Mouse (Mus musculus): Measurements from ENCODE around the gene Cops7a. TPM values are rescaled to one million over a fixed set of nuclear protein-coding genes. Genes with fewer than 3 reads are reported as not detected.

The Cops7a gene
- polyA plus RNA-seq, 1 experiment from 2014 or later = 96.4 TPM

DNA sequence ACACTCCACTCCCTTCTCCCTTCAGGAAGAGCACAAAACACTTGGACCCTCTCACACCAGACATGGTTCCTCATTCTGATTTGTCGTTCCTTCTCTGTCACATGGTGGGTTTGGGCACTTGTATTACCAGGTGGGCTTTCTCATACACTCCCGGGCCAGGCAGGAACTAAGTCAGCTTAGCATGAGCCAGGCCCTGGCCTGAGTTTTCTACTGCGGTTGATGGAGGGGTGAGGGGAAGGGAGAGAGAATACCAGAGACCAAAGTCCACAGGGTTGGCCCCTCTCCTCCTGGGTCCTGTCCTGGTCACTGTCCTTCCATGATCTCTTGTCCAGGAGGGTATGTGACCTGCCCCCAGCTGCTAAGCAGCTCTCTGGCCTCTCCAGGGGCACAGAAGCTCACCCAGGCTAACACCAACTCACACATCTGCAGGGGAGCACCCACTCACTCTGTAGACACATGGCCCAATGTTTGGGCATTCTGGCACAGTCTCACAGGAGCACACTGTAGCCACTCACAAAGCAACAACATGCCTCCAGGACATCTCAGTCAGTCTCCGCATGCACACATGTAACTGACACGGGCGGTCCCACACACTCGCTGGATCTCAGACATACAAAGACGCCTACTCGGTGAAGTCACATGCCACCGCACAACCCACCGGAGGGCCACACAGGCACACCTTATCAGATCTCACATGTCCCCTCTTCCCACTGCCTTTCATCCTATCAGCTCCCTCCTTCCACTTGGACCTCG lies 49.2 kb downstream of the Cops7a start:
- H3K27me3 ChIP-seq = no peaks in the 10 kb centered on the region
- H3K9me3 ChIP-seq = no peaks in the 10 kb centered on the region
- H3K36me3 ChIP-seq = peaks cover 26% of the 10 kb centered on the region
- peak overlapping the region; percentile 100 for H3K9ac ChIP-seq
- 4% methylated on average over 12 of the region's 12 CpGs for WGBS
- H3K27ac ChIP-seq (replicated peaks) = peak overlapping the region; percentile 100
- H3K4me2 ChIP-seq = peak overlapping the region; percentile 98
- peaks cover 65% of the 10 kb centered on the region for H3K4me1 ChIP-seq (replicated peaks)
- 0 out of 2 replicates have a peak, but pooled peaks have one; percentile 0 for ATAC-seq (ENCODE audit: low read depth)
- peak overlapping the region; percentile 81 for H3K4me3 ChIP-seq

DNA sequence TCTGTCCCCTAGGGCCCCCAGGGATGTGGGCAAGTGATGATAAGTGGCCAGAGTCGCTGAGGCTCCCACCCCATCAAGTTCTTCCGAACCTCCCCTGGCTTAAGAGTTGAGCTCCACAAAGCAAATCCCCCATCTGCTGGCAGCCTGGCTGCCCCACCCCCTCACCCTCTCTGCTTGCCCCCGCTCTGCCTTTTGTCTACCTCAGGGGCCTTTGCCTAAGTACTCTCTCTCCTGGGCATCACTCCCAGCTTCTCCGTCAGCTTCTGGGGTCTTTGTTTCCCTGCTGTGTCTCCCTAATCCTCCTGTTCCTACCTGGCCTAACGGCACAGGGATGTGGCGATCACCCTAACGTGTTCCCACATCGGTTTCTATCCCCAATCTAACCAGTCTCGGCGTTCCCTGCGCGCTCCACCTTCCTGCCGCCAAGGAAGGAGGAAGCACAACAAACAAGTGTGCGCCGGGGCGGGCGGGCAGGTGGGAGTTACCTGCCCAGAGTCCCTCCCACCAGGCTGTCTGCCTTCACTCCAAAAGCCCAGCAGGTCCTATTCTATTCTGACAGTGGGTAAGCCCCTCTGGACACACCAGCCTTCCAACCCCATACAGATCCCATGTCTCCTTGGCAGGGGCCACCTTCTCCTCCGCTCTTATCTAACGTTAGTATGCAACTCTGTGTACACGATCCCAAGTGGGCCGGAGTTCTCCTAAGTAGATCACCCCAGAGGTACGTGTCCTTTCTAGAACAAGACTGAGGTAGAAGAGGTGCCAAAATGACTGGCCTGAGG lies 50.0 kb downstream of the Cops7a start:
- peak overlapping the region; percentile 100 for H3K9ac ChIP-seq
- peak overlapping the region; percentile 81 for H3K4me3 ChIP-seq
- H3K27ac ChIP-seq (replicated peaks) = peak overlapping the region; percentile 100
- no peaks in the 10 kb centered on the region for H3K9me3 ChIP-seq
- ATAC-seq (ENCODE audit: low read depth) = no peak
- H3K4me1 ChIP-seq (replicated peaks) = peaks cover 65% of the 10 kb centered on the region
- H3K27me3 ChIP-seq = no peaks in the 10 kb centered on the region
- peak overlapping the region; percentile 98 for H3K4me2 ChIP-seq
- H3K36me3 ChIP-seq = peaks cover 26% of the 10 kb centered on the region
- 10% methylated on average over 22 of the region's 22 CpGs for WGBS

DNA sequence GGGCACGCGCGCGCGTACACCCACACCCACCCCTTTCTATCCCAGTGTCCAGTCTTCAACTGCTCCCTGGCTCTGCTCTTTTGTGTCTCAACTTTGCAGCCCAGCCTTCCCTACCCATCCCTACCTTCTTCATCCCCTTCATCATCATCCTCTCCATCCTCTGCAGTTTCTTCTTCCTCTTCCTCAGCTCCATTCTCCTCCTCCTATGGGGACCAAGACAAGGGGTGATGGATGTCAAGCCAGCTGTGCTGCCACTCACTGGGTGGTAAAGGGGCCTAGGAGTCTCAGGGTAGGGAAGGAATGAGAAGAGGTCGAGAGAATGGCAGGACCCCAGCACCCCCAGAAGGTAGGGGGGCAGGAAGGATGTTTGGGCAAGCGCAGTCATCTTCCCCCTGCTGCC lies 50.8 kb downstream of the Cops7a start:
- Histone ChIP-seq H3K4me1 (replicated peaks) (peaks cover 67% of the 10 kb centered on the region), H3K4me3 (peak overlapping the region; percentile 81), H3K36me3 (peaks cover 26% of the 10 kb centered on the region), H3K27ac (replicated peaks) (peak overlapping the region; percentile 100), H3K9me3 (no peaks in the 10 kb centered on the region), H3K4me2 (peak overlapping the region; percentile 98), H3K27me3 (no peaks in the 10 kb centered on the region), H3K9ac (peak overlapping the region; percentile 100)
- 81% methylated on average over 7 of the region's 7 CpGs for WGBS
- no peak for ATAC-seq (ENCODE audit: low read depth)

DNA sequence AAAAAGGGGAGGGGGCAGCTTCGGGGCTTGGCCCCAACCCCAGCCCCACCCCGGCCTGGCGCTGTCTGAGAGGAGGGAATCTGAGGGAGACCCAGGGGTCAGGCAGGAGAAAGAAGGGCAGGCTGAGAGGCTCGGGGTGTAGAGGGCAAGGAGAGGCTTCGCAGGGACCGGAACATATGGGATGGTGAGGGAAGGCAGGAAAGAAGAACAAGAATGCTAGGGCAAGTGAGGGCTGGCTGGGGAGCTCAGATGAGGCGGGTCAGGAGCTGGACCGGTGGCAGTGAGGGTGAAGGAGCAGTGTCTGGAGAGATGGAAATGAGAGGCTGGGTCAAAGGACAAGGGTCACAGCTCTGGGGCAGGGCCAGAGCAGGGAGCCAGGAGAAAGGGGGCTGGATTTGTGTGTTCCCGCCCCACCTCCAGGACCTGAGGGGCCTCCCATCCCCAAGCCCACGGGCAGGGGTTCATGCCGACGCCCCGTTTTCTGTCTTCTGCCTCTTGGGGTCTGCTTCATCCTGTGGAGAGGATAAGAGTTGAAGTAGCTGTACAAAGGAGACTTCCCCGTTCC lies 51.5 kb downstream of the Cops7a start:
- Histone ChIP-seq H3K36me3 (peaks cover 26% of the 10 kb centered on the region), H3K4me1 (replicated peaks) (peaks cover 63% of the 10 kb centered on the region), H3K4me2 (peak overlapping the region; percentile 98; the same call in 1 of the 2 replicates), H3K27ac (replicated peaks) (peak overlapping the region; percentile 100), H3K4me3 (peak overlapping the region; percentile 81; the same call in 1 of the 2 replicates), H3K9ac (peak overlapping the region; percentile 100; the same call in 1 of the 2 replicates), H3K9me3 (no peaks in the 10 kb centered on the region), H3K27me3 (no peaks in the 10 kb centered on the region)
- no peak for ATAC-seq (ENCODE audit: low read depth)
- 63% methylated on average over 14 of the region's 14 CpGs for WGBS

DNA sequence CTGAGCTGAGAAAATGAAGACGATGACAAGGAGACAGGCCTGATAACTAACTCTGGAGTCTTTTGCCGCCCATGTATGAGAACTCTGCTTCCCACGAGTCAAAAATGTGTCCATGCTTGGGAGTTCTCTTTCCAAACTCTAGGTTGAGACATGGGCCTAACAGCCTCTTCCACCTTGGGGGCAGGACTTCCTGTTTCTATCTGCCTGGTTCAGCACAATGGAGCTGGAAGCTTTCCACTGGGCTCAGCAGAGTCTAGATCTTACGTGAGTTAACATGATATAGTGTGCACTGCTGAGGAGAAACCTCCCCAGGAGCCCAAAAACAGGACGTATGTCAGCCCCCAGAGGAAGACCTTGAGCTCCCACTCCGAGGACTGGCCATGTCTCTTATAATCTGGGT lies 52.1 kb downstream of the Cops7a start:
- Histone ChIP-seq H3K4me1 (replicated peaks) (peaks cover 57% of the 10 kb centered on the region), H3K9ac (peak overlapping the region; percentile 26; the same call in 1 of the 2 replicates), H3K27me3 (no peaks in the 10 kb centered on the region), H3K9me3 (no peaks in the 10 kb centered on the region), H3K36me3 (peaks cover 32% of the 10 kb centered on the region), H3K4me2 (no peak overlapping the region), H3K27ac (replicated peaks) (peak overlapping the region; percentile 100), H3K4me3 (no peak overlapping the region)
- no peak for ATAC-seq (ENCODE audit: low read depth)
- WGBS = 67% methylated on average over 6 of the region's 6 CpGs

DNA sequence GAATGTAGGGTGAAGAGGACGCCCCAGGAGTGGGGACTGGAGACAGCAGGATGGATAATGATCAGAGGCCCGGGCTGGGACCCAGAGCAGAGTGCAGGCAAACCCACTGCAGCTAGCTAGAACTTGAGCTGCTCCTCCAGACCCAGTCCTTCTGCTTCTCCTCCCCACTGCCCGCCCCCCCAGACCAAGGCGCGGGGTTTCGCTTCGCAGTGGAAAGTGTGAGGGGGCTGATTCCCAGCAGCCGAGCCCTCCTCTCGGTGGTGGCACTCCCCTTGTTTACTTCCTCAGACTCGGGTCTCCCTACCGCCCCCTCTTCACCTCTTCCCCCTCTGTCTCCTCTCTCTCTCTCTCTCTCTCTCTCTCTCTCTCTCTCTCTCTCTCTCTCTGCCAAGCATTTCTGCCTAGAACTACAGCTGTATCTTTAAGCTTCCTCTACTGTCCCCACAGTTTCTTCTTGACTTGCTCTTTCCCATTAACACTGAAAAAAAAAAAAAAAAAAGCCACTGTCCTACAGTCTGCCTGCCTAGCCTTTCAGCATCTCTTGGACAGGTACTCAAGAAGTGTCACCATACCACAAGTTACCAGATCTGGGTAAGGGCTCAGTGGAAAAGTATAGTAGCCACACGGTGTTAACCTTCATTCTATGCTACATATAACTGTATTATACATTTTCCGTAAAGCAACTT lies 53.7 kb downstream of the Cops7a start, which contains the start of gene Lag3:
TSS of gene Lag3 (minus strand) at position 173 of the 686 bp plus-strand sequence.
- 25% methylated on average over 12 of the region's 13 CpGs for WGBS
- Histone ChIP-seq H3K27me3 (no peaks in the 10 kb centered on the region), H3K9me3 (no peaks in the 10 kb centered on the region), H3K4me1 (replicated peaks) (peaks cover 55% of the 10 kb centered on the region), H3K27ac (replicated peaks) (peak within 1 kb of the TSS; percentile 18; the same call in 1 of the 2 replicates), H3K36me3 (peaks cover 35% of the 10 kb centered on the region), H3K4me2 (0 out of 2 replicates have a peak within 1 kb of the TSS, but pooled peaks have one; percentile 7), H3K4me3 (no peak within 1 kb of the TSS), H3K9ac (peak within 1 kb of the TSS; percentile 67; the same call in 1 of the 2 replicates)
- ATAC-seq (ENCODE audit: low read depth) = no peak

DNA sequence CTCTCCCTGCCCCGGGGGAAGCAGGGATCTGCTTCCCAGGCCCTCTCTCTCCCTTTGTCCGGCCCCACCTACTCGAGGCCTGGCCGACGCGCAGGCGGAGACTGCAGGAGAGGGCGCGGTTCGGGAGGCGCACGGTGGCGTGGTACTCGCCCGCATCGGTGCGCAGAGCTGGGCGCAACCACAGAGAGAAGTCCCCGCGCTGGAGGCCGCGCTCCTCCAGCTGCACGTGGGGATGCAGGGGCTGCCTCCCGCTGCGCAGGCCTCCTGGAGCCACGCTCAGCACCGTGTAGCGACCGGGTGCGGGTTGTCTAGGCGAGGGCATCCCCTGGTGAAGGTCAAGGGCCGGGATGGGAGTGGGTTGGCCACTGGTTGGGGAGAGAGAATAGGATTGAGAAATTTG lies 55.3 kb downstream of the Cops7a start:
- Histone ChIP-seq H3K27me3 (no peaks in the 10 kb centered on the region), H3K4me1 (replicated peaks) (peaks cover 50% of the 10 kb centered on the region), H3K4me2 (peak overlapping the region; percentile 48), H3K9ac (peak overlapping the region; percentile 67), H3K9me3 (no peaks in the 10 kb centered on the region), H3K4me3 (0 out of 2 replicates have a peak overlapping the region, but pooled peaks have one; percentile 5), H3K27ac (replicated peaks) (peak overlapping the region; percentile 33; the same call in 1 of the 2 replicates), H3K36me3 (peaks cover 35% of the 10 kb centered on the region)
- ATAC-seq (ENCODE audit: low read depth) = peak; percentile 7; the same call in 1 of the 2 replicates
- WGBS = 5% methylated on average over 32 of the region's 32 CpGs

Other genes starting within 250 kb of the Cops7a start
- gene Ptpn6, start 226.8 kb downstream of the Cops7a start, polyA plus RNA-seq (2015; fragmentation: Nextera tagmentation; extraction: Ambion mirVana) = 6.0 and 7.9 TPM in 2 replicates
- gene Grcc10, start 224.2 kb downstream of the Cops7a start, polyA plus RNA-seq (2015; fragmentation: Nextera tagmentation; extraction: Ambion mirVana) = 687 and 693 TPM in 2 replicates
- not detected in 2 replicates for gene Gm45234, start 209.5 kb downstream of the Cops7a start, polyA plus RNA-seq (2015; fragmentation: Nextera tagmentation; extraction: Ambion mirVana)
- gene Atn1, start 209.0 kb downstream of the Cops7a start, polyA plus RNA-seq (2015; fragmentation: Nextera tagmentation; extraction: Ambion mirVana) = 21.0 and 23.1 TPM in 2 replicates
- gene Eno2, start 195.9 kb downstream of the Cops7a start, polyA plus RNA-seq (2015; fragmentation: Nextera tagmentation; extraction: Ambion mirVana) = 67.2 and 69.8 TPM in 2 replicates
- 0.57 and 2.1 TPM in 2 replicates for gene Lrrc23, start 185.8 kb downstream of the Cops7a start, polyA plus RNA-seq (2015; fragmentation: Nextera tagmentation; extraction: Ambion mirVana)
- 4.7 and 8.5 TPM in 2 replicates for gene Spsb2, start 156.9 kb downstream of the Cops7a start, polyA plus RNA-seq (2015; fragmentation: Nextera tagmentation; extraction: Ambion mirVana)
- 385 and 391 TPM in 2 replicates for gene Tpi1, start 151.2 kb downstream of the Cops7a start, polyA plus RNA-seq (2015; fragmentation: Nextera tagmentation; extraction: Ambion mirVana)
- 176 and 178 TPM in 2 replicates for gene Usp5, start 136.1 kb downstream of the Cops7a start, polyA plus RNA-seq (2015; fragmentation: Nextera tagmentation; extraction: Ambion mirVana)
- 26.6 and 33.2 TPM in 2 replicates for gene Cdca3, start 136.0 kb downstream of the Cops7a start, polyA plus RNA-seq (2015; fragmentation: Nextera tagmentation; extraction: Ambion mirVana)
- gene Gnb3, start 125.3 kb downstream of the Cops7a start, polyA plus RNA-seq (2015; fragmentation: Nextera tagmentation; extraction: Ambion mirVana) = 0.44 and 0.93 TPM in 2 replicates
- 20.5 and 20.6 TPM in 2 replicates for gene P3h3, start 107.8 kb downstream of the Cops7a start, polyA plus RNA-seq (2015; fragmentation: Nextera tagmentation; extraction: Ambion mirVana)
- 21.2 and 22.4 TPM in 2 replicates for gene Gpr162, start 101.6 kb downstream of the Cops7a start, polyA plus RNA-seq (2015; fragmentation: Nextera tagmentation; extraction: Ambion mirVana)
- 0.21 TPM in 1 of 2 replicates, not detected in the other for gene Cd4, start 77.3 kb downstream of the Cops7a start, polyA plus RNA-seq (2015; fragmentation: Nextera tagmentation; extraction: Ambion mirVana)
- 2.2 and 3.2 TPM in 2 replicates for gene Lag3, start 53.8 kb downstream of the Cops7a start, polyA plus RNA-seq (2015; fragmentation: Nextera tagmentation; extraction: Ambion mirVana)
- 797 TPM in 2 replicates for gene Ptms, start 45.4 kb downstream of the Cops7a start, polyA plus RNA-seq (2015; fragmentation: Nextera tagmentation; extraction: Ambion mirVana)
- 535 and 552 TPM in 2 replicates for gene Mlf2, start 34.2 kb downstream of the Cops7a start, polyA plus RNA-seq (2015; fragmentation: Nextera tagmentation; extraction: Ambion mirVana)
- gene Pianp, start 31.2 kb upstream of the Cops7a start, polyA plus RNA-seq (2015; fragmentation: Nextera tagmentation; extraction: Ambion mirVana) = 28.4 and 28.9 TPM in 2 replicates
- gene Zfp384, start 43.6 kb upstream of the Cops7a start, polyA plus RNA-seq (2015; fragmentation: Nextera tagmentation; extraction: Ambion mirVana) = 20.0 and 23.2 TPM in 2 replicates
- 147 and 148 TPM in 2 replicates for gene Ing4, start 74.2 kb upstream of the Cops7a start, polyA plus RNA-seq (2015; fragmentation: Nextera tagmentation; extraction: Ambion mirVana)
- gene Acrbp, start 84.2 kb upstream of the Cops7a start, polyA plus RNA-seq (2015; fragmentation: Nextera tagmentation; extraction: Ambion mirVana) = 19.0 and 21.0 TPM in 2 replicates
- gene Lpar5, start 102.4 kb upstream of the Cops7a start, polyA plus RNA-seq (2015; fragmentation: Nextera tagmentation; extraction: Ambion mirVana) = 0.43 and 0.77 TPM in 2 replicates
- gene Chd4, start 130.4 kb upstream of the Cops7a start, polyA plus RNA-seq (2015; fragmentation: Nextera tagmentation; extraction: Ambion mirVana) = 89.0 and 107 TPM in 2 replicates
- gene Nop2, start 166.4 kb upstream of the Cops7a start, polyA plus RNA-seq (2015; fragmentation: Nextera tagmentation; extraction: Ambion mirVana) = 44.5 and 45.3 TPM in 2 replicates
- gene Iffo1, start 179.7 kb upstream of the Cops7a start, polyA plus RNA-seq (2015; fragmentation: Nextera tagmentation; extraction: Ambion mirVana) = 21.1 and 24.0 TPM in 2 replicates
- 1,206 and 1,336 TPM in 2 replicates for gene Gapdh, start 200.9 kb upstream of the Cops7a start, polyA plus RNA-seq (2015; fragmentation: Nextera tagmentation; extraction: Ambion mirVana)
- gene Ncapd2, start 226.2 kb upstream of the Cops7a start, polyA plus RNA-seq (2015; fragmentation: Nextera tagmentation; extraction: Ambion mirVana) = 48.8 and 69.2 TPM in 2 replicates
- gene Mrpl51, start 226.3 kb upstream of the Cops7a start, polyA plus RNA-seq (2015; fragmentation: Nextera tagmentation; extraction: Ambion mirVana) = 143 and 158 TPM in 2 replicates

Measured in neural tube, embryonic 13.5 days (tissue).